Mouse (Mus musculus) erythroblast, embryonic 14.5 days (primary cell): ENCODE results near the gene Myo1d.

ENCODE experiments used
- GATA1 ChIP-seq: IDR thresholded peaks from 2 replicates; pipeline ENCODE4 v1.6.1; 2012; ENCODE audit warnings: low read length, inconsistent platforms, mixed read lengths
- TAL1 ChIP-seq: IDR thresholded peaks from 3 replicates; pipeline ENCODE4 v1.6.1; 2012; ENCODE audit warnings: low read length, inconsistent platforms, mixed read lengths

DNA sequence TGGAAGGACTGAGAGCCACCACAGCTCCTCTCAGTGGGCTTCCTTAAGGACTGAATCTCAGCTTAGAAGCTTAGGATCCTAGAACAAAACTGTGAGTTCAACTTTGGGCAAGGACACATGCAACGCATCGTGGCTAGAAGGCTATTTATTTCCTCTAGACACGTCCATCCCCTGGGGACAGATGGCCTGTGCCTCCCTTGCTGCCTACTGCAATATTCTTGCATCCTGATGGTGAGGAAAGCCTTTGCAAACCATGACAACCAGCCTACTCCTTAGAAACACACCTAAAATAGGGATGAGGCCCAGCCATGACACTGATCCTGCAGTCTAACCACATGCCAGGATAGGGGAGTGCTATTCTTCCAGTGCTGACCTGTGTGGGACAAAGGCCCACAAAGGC is 274.2 kb downstream of the Myo1d start:
- TF ChIP-seq GATA1 (no peak), TAL1 (no peak)
